Mouse (Mus musculus) liver, embryonic 14.5 days (tissue): ENCODE results near the gene Tmem184b. TPM values are rescaled to one million over a fixed set of nuclear protein-coding genes. Genes with fewer than 3 reads are reported as not detected.
A peak's percentile ranks its signal among the peaks of the same experiment; 100 is the strongest.

Source experiments
- ATAC-seq: fragments of 200-750 bp; cut with Nextera tagmentation; 2 replicates; pipeline ENCODE4 v1.8.0; 2017; ENCODE audit warnings: moderate number of reproducible peaks, mild to moderate bottlenecking, moderate library complexity; ENCODE audit not compliant: insufficient read depth
- DNase-seq, 3 experiments: peaks; one replicate each; pipeline ENCODE4 v3.0.0-alpha.2; 2012 to 2013; ENCODE audit warnings: low read depth in 3 of 3, low spot score in 3 of 3
- H3K27ac ChIP-seq: fragments of 300-500 bp; sonication (generic); 2 replicates; pipeline ENCODE4 v1.5.1; 2014; ENCODE audit warnings: moderate library complexity, mild to moderate bottlenecking, control low read depth, inconsistent platforms
- H3K27me3 ChIP-seq: fragments of 300-500 bp; sonication (generic); 2 replicates; pipeline ENCODE4 v1.6.1; 2014; ENCODE audit warnings: mild to moderate bottlenecking, low read length, moderate library complexity; ENCODE audit not compliant: control insufficient read depth, insufficient read depth
- H3K36me3 ChIP-seq: fragments of 300-500 bp; sonication (generic); replicated peaks from 2 replicates; pipeline ENCODE4 v1.6.1; 2014; ENCODE audit warnings: low read depth; ENCODE audit not compliant: control insufficient read depth, insufficient read depth
- H3K4me1 ChIP-seq, 2 experiments: fragments of 200-500 bp in 1 of 2; fragments of 300-500 bp in 1 of 2; sonication (generic) in 1 of 2; replicated peaks; 2 replicates each; pipeline ENCODE4 v1.6.1; 2012 to 2014; ENCODE audit warnings: antibody characterized with exemption in 1 of 2, inconsistent platforms in 1 of 2, low read length in 1 of 2; ENCODE audit not compliant: control insufficient read depth in 2 of 2, insufficient read depth in 2 of 2
- H3K4me2 ChIP-seq: fragments of 300-500 bp; sonication (generic); 2 replicates; pipeline ENCODE4 v1.6.1; 2014; ENCODE audit warnings: low read depth, mild to moderate bottlenecking, control low read depth, moderate library complexity
- H3K4me3 ChIP-seq, 2 experiments: fragments of 200-500 bp in 1 of 2; fragments of 300-500 bp in 1 of 2; sonication (generic) in 1 of 2; 2 replicates each; pipeline ENCODE4 v1.5.1; 2012 to 2014; ENCODE audit warnings: low read depth in 2 of 2, low read length in 2 of 2, mild to moderate bottlenecking in 2 of 2, control low read depth in 1 of 2, inconsistent platforms in 1 of 2, moderate library complexity in 1 of 2; ENCODE audit not compliant: insufficient read depth in 1 of 2
- H3K9ac ChIP-seq: fragments of 300-500 bp; sonication (generic); replicated peaks from 2 replicates; pipeline ENCODE4 v1.6.1; 2014; ENCODE audit warnings: mild to moderate bottlenecking, control low read depth, moderate library complexity
- H3K9me3 ChIP-seq: fragments of 300-500 bp; sonication (generic); 2 replicates; pipeline ENCODE4 v1.6.1; 2016; ENCODE audit warnings: low read length, mixed read lengths; ENCODE audit not compliant: control insufficient read depth
- CTCF ChIP-seq: IDR thresholded peaks from 2 replicates; pipeline ENCODE4 v1.5.1; 2016; ENCODE audit warnings: antibody characterized with exemption, low read depth, control low read depth
- EP300 ChIP-seq: IDR thresholded peaks from 2 replicates; pipeline ENCODE4 v1.6.1; 2016; ENCODE audit warnings: antibody characterized with exemption, low read depth
- WGBS: fragments of 180-500 bp; shearing (Covaris S2); extraction: QIAGEN DNeasy Blood & Tissue Kit; methylation state at CpG from one replicate; pipeline ENCODE4 v1.1.7; 2014; ENCODE audit not compliant: insufficient replicate concordance; 5-methylcytosine and 5-hydroxymethylcytosine counted together
- polyA plus RNA-seq, 2 experiments: library from polyadenylated mRNA; depleted of rRNA in 1 of 2; stranded (reverse) in 1 of 2; unstranded in 1 of 2; fragments of >200 nt; fragmentation: Nextera tagmentation in 1 of 2; extraction: Ambion mirVana in 1 of 2; gene quantifications; 2 replicates each; pipeline versions ENCODE4 v1.2.1 to v1.2.3; 2012 to 2014

The Tmem184b gene
- polyA plus RNA-seq, 2 experiments = 5.7 to 7.2 TPM

GRCm38 (mm10) chr15:79352479-79352878, 50.9 kb downstream of the Tmem184b start:
- H3K9me3 ChIP-seq = no peaks in the 10 kb centered on the region
- ATAC-seq (no peak), DNase-seq (no peak)
- H3K4me1 ChIP-seq = peaks cover 4 to 26% of the 10 kb centered on the region in 2 experiments
- no peak overlapping the region for H3K4me2 ChIP-seq
- no peak overlapping the region for H3K27ac ChIP-seq
- H3K9ac ChIP-seq = no peak overlapping the region
- 68% methylated on average over 6 of the region's 6 CpGs for WGBS
- no peak overlapping the region for H3K4me3 ChIP-seq
- peaks cover 2% of the 10 kb centered on the region for H3K27me3 ChIP-seq
- no peaks in the 10 kb centered on the region for H3K36me3 ChIP-seq
- TF ChIP-seq EP300 (no peak), CTCF (no peak)

- Histone ChIP-seq H3K27ac (no peak overlapping the region), H3K9me3 (no peaks in the 10 kb centered on the region), H3K27me3 (peaks cover 12% of the 10 kb centered on the region), H3K9ac (no peak overlapping the region), H3K36me3 (no peaks in the 10 kb centered on the region), H3K4me2 (no peak overlapping the region), H3K4me1 (peaks cover 0 to 21% of the 10 kb centered on the region in 2 experiments; a peak in 2 of 4 replicates), H3K4me3 (no peak overlapping the region)
- DNase-seq (no peak), ATAC-seq (no peak)
- 45% methylated on average over 15 of the region's 15 CpGs for WGBS
- TF ChIP-seq EP300 (no peak), CTCF (no peak)
Observed at GRCm38 (mm10) chr15:79351331-79351767, 52.0 kb downstream of the Tmem184b start.

- TF ChIP-seq EP300 = no peak
- no peak for TF ChIP-seq CTCF
- DNase-seq (no peak), ATAC-seq (no peak)
- Histone ChIP-seq H3K4me2 (no peak overlapping the region), H3K9ac (no peak overlapping the region), H3K36me3 (no peaks in the 10 kb centered on the region), H3K27ac (no peak overlapping the region), H3K4me3 (no peak overlapping the region), H3K9me3 (no peaks in the 10 kb centered on the region), H3K27me3 (peaks cover 14% of the 10 kb centered on the region), H3K4me1 (peaks cover 0 to 21% of the 10 kb centered on the region in 2 experiments; a peak in 2 of 4 replicates)
- WGBS = 69% methylated on average over 4 of the region's 4 CpGs
Observed at GRCm38 (mm10) chr15:79350866-79351265, 52.5 kb downstream of the Tmem184b start.

DNA sequence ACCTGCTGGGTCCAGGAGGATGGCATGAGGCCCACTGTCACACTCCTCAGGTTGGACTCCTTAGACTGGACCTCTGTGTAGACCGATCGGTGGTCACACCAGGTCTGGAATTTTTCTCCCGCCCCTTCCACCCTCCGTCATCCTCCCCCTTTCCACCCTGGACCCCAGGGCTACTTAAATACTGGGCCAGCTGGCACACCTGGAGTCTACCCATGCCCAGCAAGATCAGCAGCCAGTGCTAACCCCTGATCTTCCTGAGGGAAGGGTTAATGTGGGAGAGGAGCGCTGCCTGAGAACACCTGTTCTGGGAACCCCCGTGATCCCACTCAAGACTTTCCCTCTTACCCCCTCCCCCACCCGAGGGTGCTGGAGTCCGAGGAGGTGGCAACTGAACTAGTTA, 54.7 kb downstream of the Tmem184b start:
- Histone ChIP-seq H3K36me3 (no peaks in the 10 kb centered on the region), H3K9me3 (no peaks in the 10 kb centered on the region), H3K4me3 (peak overlapping the region; percentile 70 to 77), H3K4me2 (peak overlapping the region; percentile 85), H3K4me1 (peaks cover 0 to 20% of the 10 kb centered on the region in 2 experiments; a peak in 2 of 4 replicates), H3K27me3 (peaks cover 14% of the 10 kb centered on the region), H3K9ac (peak overlapping the region; percentile 76; the same call in 1 of the 2 replicates), H3K27ac (no peak overlapping the region)
- no peak for DNase-seq
- WGBS = 68% methylated on average over 8 of the region's 8 CpGs
- TF ChIP-seq CTCF (no peak), EP300 (no peak)
- no peak for ATAC-seq

DNA sequence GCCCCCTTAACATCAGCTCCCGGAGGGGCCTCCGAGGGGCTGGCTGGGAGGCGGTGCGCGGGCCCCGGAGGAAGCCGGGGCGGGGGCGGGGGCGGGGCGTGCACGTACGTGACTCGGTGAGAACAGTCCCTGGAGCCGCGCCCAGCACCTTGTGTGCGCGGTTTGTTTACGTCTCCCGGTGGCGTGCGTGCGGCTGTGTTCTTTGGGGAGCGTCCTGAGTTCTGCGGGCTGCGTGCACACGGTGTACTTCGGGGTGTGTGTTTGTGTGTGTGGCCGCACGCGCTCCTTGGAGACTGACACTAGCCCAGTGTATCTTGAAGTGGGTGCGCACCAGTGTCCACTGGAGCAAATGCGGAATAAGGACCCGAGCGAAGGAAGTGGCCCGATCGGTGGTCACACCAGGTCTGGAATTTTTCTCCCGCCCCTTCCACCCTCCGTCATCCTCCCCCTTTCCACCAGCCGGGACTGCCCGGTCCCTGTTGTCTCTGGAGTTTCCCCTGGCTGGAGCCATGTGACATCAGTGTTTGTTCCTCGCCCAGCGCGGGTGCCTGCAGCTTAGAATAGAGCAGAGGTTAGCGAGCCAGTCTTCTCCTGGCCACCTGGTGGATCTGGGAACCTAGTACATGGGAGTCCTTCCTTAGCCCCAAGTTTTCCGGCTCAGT, 55.4 kb downstream of the Tmem184b start:
- Histone ChIP-seq H3K4me2 (peak overlapping the region; percentile 85), H3K4me3 (peak overlapping the region; percentile 70 to 77), H3K27ac (peak overlapping the region; percentile 51; the same call in 1 of the 2 replicates), H3K9ac (peak overlapping the region; percentile 76), H3K27me3 (peaks cover 14% of the 10 kb centered on the region), H3K36me3 (no peaks in the 10 kb centered on the region), H3K9me3 (no peaks in the 10 kb centered on the region), H3K4me1 (peaks cover 0 to 22% of the 10 kb centered on the region in 2 experiments; a peak in 3 of 4 replicates)
- ATAC-seq (peak; percentile 86), DNase-seq (peak in 2 of 3 experiments; percentile 57 to 85)
- WGBS = 1% methylated on average over 46 of the region's 46 CpGs
- TF ChIP-seq CTCF (peak; percentile 34; the same call in 1 of the 2 replicates), EP300 (peak; percentile 16; the same call in 1 of the 2 replicates)
